Mouse (Mus musculus) cortical plate, adult 2 months (tissue): ENCODE data around the gene Pi4k2b. TPM values are rescaled to one million over a fixed set of nuclear protein-coding genes. Genes with fewer than 3 reads are reported as not detected.

Experiments
- H3K27ac ChIP-seq: fragments of 200-500 bp; 2 replicates; pipeline ENCODE4 v1.5.1; 2012; ENCODE audit warnings: low read length, control low read depth, inconsistent platforms; ENCODE audit not compliant: insufficient read depth
- H3K4me1 ChIP-seq: fragments of 200-500 bp; 2 replicates; pipeline ENCODE4 v1.6.1; 2011; ENCODE audit warnings: low read length; ENCODE audit not compliant: control insufficient read depth, insufficient read depth
- H3K4me3 ChIP-seq: fragments of 200-500 bp; 2 replicates; pipeline ENCODE4 v1.5.1; 2011; ENCODE audit warnings: mild to moderate bottlenecking, low read length, control low read depth; ENCODE audit not compliant: insufficient read depth
- CTCF ChIP-seq: fragments of 200-500 bp; IDR thresholded peaks from 2 replicates; pipeline ENCODE4 v1.5.1; 2011; ENCODE audit warnings: mild to moderate bottlenecking, control low read depth, low read length; ENCODE audit not compliant: insufficient read depth; ENCODE audit errors: extremely low read depth
- POLR2A ChIP-seq: fragments of 200-500 bp; IDR thresholded peaks from 2 replicates; pipeline ENCODE4 v1.6.1; 2011; ENCODE audit warnings: mild to moderate bottlenecking, low read length, control low read depth; ENCODE audit not compliant: insufficient read depth; ENCODE audit errors: extremely low read depth
- polyA plus RNA-seq: library from polyadenylated mRNA; depleted of rRNA; stranded (reverse); fragments of >200 nt; gene quantifications from 2 replicates; pipeline ENCODE4 v1.2.3, GENCODE M21; 2012; rRNA removed

The Pi4k2b gene
- polyA plus RNA-seq, 1 experiment: 2.5 TPM

- TF ChIP-seq POLR2A (no peak), CTCF (no peak)
Measured at GRCm38 (mm10) chr5:52807030-52807429, 65.7 kb downstream of the Pi4k2b start.

GRCm38 (mm10) chr5:52810446-52810845, 69.1 kb downstream of the Pi4k2b start:
- Histone ChIP-seq H3K27ac (no peak overlapping the region), H3K4me3 (no peak overlapping the region)
- TF ChIP-seq POLR2A (no peak), CTCF (no peak)

More at GRCm38 (mm10) chr5:52807030-52807429, 65.7 kb downstream of the Pi4k2b start:
- H3K4me1 ChIP-seq: no peaks in the 10 kb centered on the region
- H3K4me3 ChIP-seq: no peak overlapping the region
- H3K27ac ChIP-seq: no peak overlapping the region

GRCm38 (mm10) chr5:52811056-52811455, 69.7 kb downstream of the Pi4k2b start:
- no peak overlapping the region for H3K27ac ChIP-seq
- TF ChIP-seq CTCF (no peak), POLR2A (no peak)
- H3K4me1 ChIP-seq: no peaks in the 10 kb centered on the region
- H3K4me3 ChIP-seq: no peak overlapping the region

More at GRCm38 (mm10) chr5:52810446-52810845, 69.1 kb downstream of the Pi4k2b start:
- no peaks in the 10 kb centered on the region for H3K4me1 ChIP-seq

GRCm38 (mm10) chr5:52812456-52812855, 71.1 kb downstream of the Pi4k2b start:
- TF ChIP-seq CTCF (no peak), POLR2A (no peak)
- Histone ChIP-seq H3K4me3 (no peak overlapping the region), H3K4me1 (no peaks in the 10 kb centered on the region), H3K27ac (no peak overlapping the region)

GRCm38 (mm10) chr5:52813312-52813711, 71.9 kb downstream of the Pi4k2b start:
- no peak overlapping the region for H3K27ac ChIP-seq
- no peak overlapping the region for H3K4me3 ChIP-seq
- no peaks in the 10 kb centered on the region for H3K4me1 ChIP-seq
- TF ChIP-seq CTCF: no peak
- TF ChIP-seq POLR2A: no peak

GRCm38 (mm10) chr5:52818676-52819075, 77.3 kb downstream of the Pi4k2b start:
- H3K4me1 ChIP-seq: no peaks in the 10 kb centered on the region
- H3K27ac ChIP-seq: no peak overlapping the region
- no peak overlapping the region for H3K4me3 ChIP-seq
- TF ChIP-seq POLR2A (no peak), CTCF (no peak)

Other genes with a start within 250 kb of the Pi4k2b start
- gene Lgi2, start 175.1 kb upstream of the Pi4k2b start, polyA plus RNA-seq: 25.6 and 26.1 TPM in 2 replicates
- 10.5 and 10.8 TPM in 2 replicates for gene Sepsecs, start 71.9 kb upstream of the Pi4k2b start, polyA plus RNA-seq
- gene Zcchc4, start 33.8 kb downstream of the Pi4k2b start, polyA plus RNA-seq: 11.2 and 12.5 TPM in 2 replicates
- 98.5 and 114 TPM in 2 replicates for gene Anapc4, start 92.4 kb downstream of the Pi4k2b start, polyA plus RNA-seq